Mouse (Mus musculus): ENCODE results near the gene Dab1. TPM values are rescaled to one million over a fixed set of nuclear protein-coding genes. Genes with fewer than 3 reads are reported as not detected.

The Dab1 gene
- polyA plus RNA-seq, 1 experiment from 2014 or later, result 20.6 TPM

GRCm38 (mm10) chr4:104429127-104429526 is 810.0 kb downstream of the Dab1 start:
- 94% methylated on average over 7 of the region's 7 CpGs for WGBS
- Histone ChIP-seq H3K27me3 (ENCODE audit: insufficient read depth, low read length) (no peaks in the 10 kb centered on the region), H3K4me2 (replicated peaks; ENCODE audit: low read depth, low read length) (no peak overlapping the region), H3K36me3 (ENCODE audit: insufficient read depth, low read length) (no peaks in the 10 kb centered on the region), H3K9ac (replicated peaks; ENCODE audit: low read length) (no peak overlapping the region), H3K4me1 (ENCODE audit: insufficient read depth, low read length) (0 out of 2 replicates have a peak, but pooled peaks cover 5% of the 10 kb centered on the region), H3K4me3 (ENCODE audit: low read length) (no peak overlapping the region), H3K9me3 (ENCODE audit: low read length) (no peaks in the 10 kb centered on the region), H3K27ac (ENCODE audit: low read length) (no peak overlapping the region)
- no peak for ATAC-seq (ENCODE audit: low FRiP score, low TSS enrichment)

GRCm38 (mm10) chr4:104431231-104431855 is 812.2 kb downstream of the Dab1 start:
- Histone ChIP-seq H3K9me3 (ENCODE audit: low read length) (no peaks in the 10 kb centered on the region), H3K27me3 (ENCODE audit: insufficient read depth, low read length) (no peaks in the 10 kb centered on the region), H3K4me3 (ENCODE audit: low read length) (no peak overlapping the region), H3K9ac (replicated peaks; ENCODE audit: low read length) (no peak overlapping the region), H3K4me1 (ENCODE audit: insufficient read depth, low read length) (0 out of 2 replicates have a peak, but pooled peaks cover 5% of the 10 kb centered on the region), H3K27ac (ENCODE audit: low read length) (no peak overlapping the region), H3K36me3 (ENCODE audit: insufficient read depth, low read length) (no peaks in the 10 kb centered on the region), H3K4me2 (replicated peaks; ENCODE audit: low read depth, low read length) (no peak overlapping the region)
- ATAC-seq (ENCODE audit: low FRiP score, low TSS enrichment), result no peak
- 72% methylated on average over 7 of the region's 7 CpGs for WGBS

- Histone ChIP-seq H3K27ac (ENCODE audit: low read length) (no peak overlapping the region), H3K36me3 (ENCODE audit: insufficient read depth, low read length) (no peaks in the 10 kb centered on the region), H3K9me3 (ENCODE audit: low read length) (no peaks in the 10 kb centered on the region), H3K4me1 (ENCODE audit: insufficient read depth, low read length) (0 out of 2 replicates have a peak, but pooled peaks cover 5% of the 10 kb centered on the region), H3K9ac (replicated peaks; ENCODE audit: low read length) (no peak overlapping the region), H3K27me3 (ENCODE audit: insufficient read depth, low read length) (no peaks in the 10 kb centered on the region), H3K4me2 (replicated peaks; ENCODE audit: low read depth, low read length) (no peak overlapping the region), H3K4me3 (ENCODE audit: low read length) (no peak overlapping the region)
- 86% methylated on average over 11 of the region's 11 CpGs for WGBS
- ATAC-seq (ENCODE audit: low FRiP score, low TSS enrichment), result no peak
Observed at GRCm38 (mm10) chr4:104432150-104432549, 813.0 kb downstream of the Dab1 start.

GRCm38 (mm10) chr4:104435736-104436135 is 816.6 kb downstream of the Dab1 start:
- Histone ChIP-seq H3K9ac (replicated peaks; ENCODE audit: low read length) (no peak overlapping the region), H3K27me3 (ENCODE audit: insufficient read depth, low read length) (no peaks in the 10 kb centered on the region), H3K36me3 (ENCODE audit: insufficient read depth, low read length) (no peaks in the 10 kb centered on the region), H3K9me3 (ENCODE audit: low read length) (no peaks in the 10 kb centered on the region), H3K4me3 (ENCODE audit: low read length) (no peak overlapping the region), H3K27ac (ENCODE audit: low read length) (no peak overlapping the region), H3K4me1 (ENCODE audit: insufficient read depth, low read length) (0 out of 2 replicates have a peak, but pooled peaks cover 5% of the 10 kb centered on the region), H3K4me2 (replicated peaks; ENCODE audit: low read depth, low read length) (no peak overlapping the region)
- WGBS, result 75% methylated on average over 5 of the region's 5 CpGs
- ATAC-seq (ENCODE audit: low FRiP score, low TSS enrichment), result no peak

- Histone ChIP-seq H3K36me3 (ENCODE audit: insufficient read depth, low read length) (no peaks in the 10 kb centered on the region), H3K9me3 (ENCODE audit: low read length) (no peaks in the 10 kb centered on the region), H3K4me2 (replicated peaks; ENCODE audit: low read depth, low read length) (no peak overlapping the region), H3K9ac (replicated peaks; ENCODE audit: low read length) (no peak overlapping the region), H3K27me3 (ENCODE audit: insufficient read depth, low read length) (no peaks in the 10 kb centered on the region), H3K4me3 (ENCODE audit: low read length) (no peak overlapping the region), H3K27ac (ENCODE audit: low read length) (no peak overlapping the region), H3K4me1 (ENCODE audit: insufficient read depth, low read length) (0 out of 2 replicates have a peak, but pooled peaks cover 4% of the 10 kb centered on the region)
- ATAC-seq (ENCODE audit: low FRiP score, low TSS enrichment), result no peak
- WGBS, result 90% methylated on average over 4 of the region's 4 CpGs
Observed at GRCm38 (mm10) chr4:104436411-104436810, 817.3 kb downstream of the Dab1 start.

GRCm38 (mm10) chr4:104438730-104439129 is 819.6 kb downstream of the Dab1 start:
- H3K36me3 ChIP-seq (ENCODE audit: insufficient read depth, low read length), result no peaks in the 10 kb centered on the region
- ATAC-seq (ENCODE audit: low FRiP score, low TSS enrichment), result no peak
- H3K4me1 ChIP-seq (ENCODE audit: insufficient read depth, low read length), result no peaks in the 10 kb centered on the region
- no peaks in the 10 kb centered on the region for H3K9me3 ChIP-seq (ENCODE audit: low read length)
- no peak overlapping the region for H3K4me2 ChIP-seq (replicated peaks; ENCODE audit: low read depth, low read length)
- H3K27me3 ChIP-seq (ENCODE audit: insufficient read depth, low read length), result no peaks in the 10 kb centered on the region
- no peak overlapping the region for H3K4me3 ChIP-seq (ENCODE audit: low read length)
- H3K27ac ChIP-seq (ENCODE audit: low read length), result no peak overlapping the region
- H3K9ac ChIP-seq (replicated peaks; ENCODE audit: low read length), result no peak overlapping the region
- WGBS, result 86% methylated on average over 4 of the region's 4 CpGs

GRCm38 (mm10) chr4:104439641-104440040 is 820.5 kb downstream of the Dab1 start:
- Histone ChIP-seq H3K36me3 (ENCODE audit: insufficient read depth, low read length) (no peaks in the 10 kb centered on the region), H3K4me1 (ENCODE audit: insufficient read depth, low read length) (no peaks in the 10 kb centered on the region), H3K4me2 (replicated peaks; ENCODE audit: low read depth, low read length) (no peak overlapping the region), H3K9me3 (ENCODE audit: low read length) (no peaks in the 10 kb centered on the region), H3K9ac (replicated peaks; ENCODE audit: low read length) (no peak overlapping the region), H3K27me3 (ENCODE audit: insufficient read depth, low read length) (no peaks in the 10 kb centered on the region), H3K4me3 (ENCODE audit: low read length) (no peak overlapping the region), H3K27ac (ENCODE audit: low read length) (no peak overlapping the region)
- WGBS, result 84% methylated on average over 3 of the region's 3 CpGs
- ATAC-seq (ENCODE audit: low FRiP score, low TSS enrichment), result no peak

- Histone ChIP-seq H3K4me2 (replicated peaks; ENCODE audit: low read depth, low read length) (no peak overlapping the region), H3K36me3 (ENCODE audit: insufficient read depth, low read length) (no peaks in the 10 kb centered on the region), H3K27ac (ENCODE audit: low read length) (no peak overlapping the region), H3K4me3 (ENCODE audit: low read length) (no peak overlapping the region), H3K4me1 (ENCODE audit: insufficient read depth, low read length) (no peaks in the 10 kb centered on the region), H3K9me3 (ENCODE audit: low read length) (no peaks in the 10 kb centered on the region), H3K9ac (replicated peaks; ENCODE audit: low read length) (no peak overlapping the region), H3K27me3 (ENCODE audit: insufficient read depth, low read length) (no peaks in the 10 kb centered on the region)
- ATAC-seq (ENCODE audit: low FRiP score, low TSS enrichment), result no peak; the same call in 1 of the 2 replicates
- WGBS, result 64% methylated on average over 10 of the region's 10 CpGs
Observed at GRCm38 (mm10) chr4:104442925-104443747, 824.0 kb downstream of the Dab1 start.

- no peaks in the 10 kb centered on the region for H3K9me3 ChIP-seq (ENCODE audit: low read length)
- no peak overlapping the region for H3K4me2 ChIP-seq (replicated peaks; ENCODE audit: low read depth, low read length)
- no peak overlapping the region for H3K4me3 ChIP-seq (ENCODE audit: low read length)
- H3K27ac ChIP-seq (ENCODE audit: low read length), result no peak overlapping the region
- 14% methylated on average over 8 of the region's 8 CpGs for WGBS
- no peaks in the 10 kb centered on the region for H3K36me3 ChIP-seq (ENCODE audit: insufficient read depth, low read length)
- no peaks in the 10 kb centered on the region for H3K27me3 ChIP-seq (ENCODE audit: insufficient read depth, low read length)
- H3K9ac ChIP-seq (replicated peaks; ENCODE audit: low read length), result no peak overlapping the region
- no peak for ATAC-seq (ENCODE audit: low FRiP score, low TSS enrichment)
- H3K4me1 ChIP-seq (ENCODE audit: insufficient read depth, low read length), result no peaks in the 10 kb centered on the region
Observed at GRCm38 (mm10) chr4:104443775-104444174, 824.6 kb downstream of the Dab1 start.

GRCm38 (mm10) chr4:104444985-104445384 is 825.8 kb downstream of the Dab1 start:
- no peak overlapping the region for H3K9ac ChIP-seq (replicated peaks; ENCODE audit: low read length)
- no peaks in the 10 kb centered on the region for H3K36me3 ChIP-seq (ENCODE audit: insufficient read depth, low read length)
- no peak overlapping the region for H3K27ac ChIP-seq (ENCODE audit: low read length)
- 82% methylated on average over 2 of the region's 2 CpGs for WGBS
- ATAC-seq (ENCODE audit: low FRiP score, low TSS enrichment), result no peak
- H3K4me1 ChIP-seq (ENCODE audit: insufficient read depth, low read length), result no peaks in the 10 kb centered on the region
- H3K27me3 ChIP-seq (ENCODE audit: insufficient read depth, low read length), result no peaks in the 10 kb centered on the region
- H3K9me3 ChIP-seq (ENCODE audit: low read length), result no peaks in the 10 kb centered on the region
- H3K4me2 ChIP-seq (replicated peaks; ENCODE audit: low read depth, low read length), result no peak overlapping the region
- H3K4me3 ChIP-seq (ENCODE audit: low read length), result no peak overlapping the region

All from kidney, embryonic 16.5 days (tissue).